Mouse (Mus musculus): ENCODE measurements around the gene Tmem92. TPM values are rescaled to one million over a fixed set of nuclear protein-coding genes. Genes with fewer than 3 reads are reported as not detected.

Gene Tmem92
- polyA plus RNA-seq, 1 experiment from 2014 or later = not detected

Other genes starting within 250 kb of the Tmem92 start
- 3.4 and 4.6 TPM in 2 replicates for gene Rsad1, start 233.4 kb downstream of the Tmem92 start, polyA plus RNA-seq (2016; fragmentation: Nextera tagmentation; extraction: Ambion mirVana)
- gene Chad, start 217.7 kb downstream of the Tmem92 start, polyA plus RNA-seq (2016; fragmentation: Nextera tagmentation; extraction: Ambion mirVana) = 0.98 and 1.5 TPM in 2 replicates
- 3.3 and 3.5 TPM in 2 replicates for gene Acsf2, start 180.8 kb downstream of the Tmem92 start, polyA plus RNA-seq (2016; fragmentation: Nextera tagmentation; extraction: Ambion mirVana)
- gene Lrrc59, start 152.9 kb downstream of the Tmem92 start, polyA plus RNA-seq (2016; fragmentation: Nextera tagmentation; extraction: Ambion mirVana) = 208 and 212 TPM in 2 replicates
- 126 and 131 TPM in 2 replicates for gene Mrpl27, start 128.9 kb downstream of the Tmem92 start, polyA plus RNA-seq (2016; fragmentation: Nextera tagmentation; extraction: Ambion mirVana)
- 20.8 and 21.3 TPM in 2 replicates for gene Eme1, start 128.7 kb downstream of the Tmem92 start, polyA plus RNA-seq (2016; fragmentation: Nextera tagmentation; extraction: Ambion mirVana)
- 19.4 and 20.3 TPM in 2 replicates for gene Xylt2, start 105.2 kb downstream of the Tmem92 start, polyA plus RNA-seq (2016; fragmentation: Nextera tagmentation; extraction: Ambion mirVana)
- 0.12 TPM in 1 of 2 replicates, not detected in the other for gene Gm11541, start 78.2 kb downstream of the Tmem92 start, polyA plus RNA-seq (2016; fragmentation: Nextera tagmentation; extraction: Ambion mirVana)
- 0.23 and 0.38 TPM in 2 replicates for gene Cdc34b, start 40.9 kb downstream of the Tmem92 start, polyA plus RNA-seq (2016; fragmentation: Nextera tagmentation; extraction: Ambion mirVana)
- 508 and 685 TPM in 2 replicates for gene Col1a1, start 153.5 kb upstream of the Tmem92 start, polyA plus RNA-seq (2016; fragmentation: Nextera tagmentation; extraction: Ambion mirVana)
- gene Hils1, start 184.9 kb upstream of the Tmem92 start, polyA plus RNA-seq (2016; fragmentation: Nextera tagmentation; extraction: Ambion mirVana) = not detected in 2 replicates
- 0.43 and 1.5 TPM in 2 replicates for gene Sgca, start 193.6 kb upstream of the Tmem92 start, polyA plus RNA-seq (2016; fragmentation: Nextera tagmentation; extraction: Ambion mirVana)
- gene Ppp1r9b, start 208.3 kb upstream of the Tmem92 start, polyA plus RNA-seq (2016; fragmentation: Nextera tagmentation; extraction: Ambion mirVana) = 16.8 and 18.5 TPM in 2 replicates
- 94.6 and 106 TPM in 2 replicates for gene Samd14, start 227.2 kb upstream of the Tmem92 start, polyA plus RNA-seq (2016; fragmentation: Nextera tagmentation; extraction: Ambion mirVana)

Data from hindbrain, embryonic 12.5 days (tissue).